Mouse (Mus musculus): Measurements from ENCODE around the gene Srp68.

DNA sequence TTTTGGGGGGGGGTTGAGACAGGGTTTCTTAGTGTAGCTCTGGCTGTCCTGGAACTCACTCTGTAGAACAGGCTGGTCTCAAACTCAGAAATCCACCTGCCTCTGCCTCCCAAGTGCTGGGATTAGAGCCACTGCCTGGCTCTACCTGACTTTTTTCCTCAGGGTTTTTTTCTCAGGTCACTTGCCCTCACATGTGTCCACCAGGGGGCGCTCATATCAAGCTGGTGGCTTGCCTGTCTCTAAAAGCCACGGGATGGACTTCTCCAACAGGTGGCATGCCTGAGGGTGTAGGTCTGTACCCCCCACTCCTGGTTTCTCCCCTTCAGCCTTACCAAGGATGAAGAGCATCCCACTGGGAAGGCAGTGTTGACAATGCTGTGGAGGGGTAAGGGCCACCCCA is 47.6 kb downstream of the Srp68 start:
- TF ChIP-seq CTCF (IDR thresholded peaks at IDR 0.05; ENCODE audit: control insufficient read depth, insufficient read depth, insufficient read length) (peak; percentile 64), MAX (IDR thresholded peaks at IDR 0.05) (no peak), MYOG (IDR thresholded peaks at IDR 0.05; ENCODE audit: control insufficient read depth, extremely low read depth, insufficient read length) (no peak), CEBPB (IDR thresholded peaks at IDR 0.05; ENCODE audit: low read depth) (no peak), FOSL1 (IDR thresholded peaks at IDR 0.05; ENCODE audit: insufficient read depth, low read length, poor library complexity, severe bottlenecking) (no peak), MYOD1 (IDR thresholded peaks at IDR 0.05; ENCODE audit: control insufficient read depth, insufficient read length, low read depth) (no peak)

All from C2C12 (cell line).